Mouse (Mus musculus) lung, embryonic 16.5 days (tissue): ENCODE results near the gene Htr1d. TPM values are rescaled to one million over a fixed set of nuclear protein-coding genes. Genes with fewer than 3 reads are reported as not detected.

ENCODE experiments used
- ATAC-seq: fragments of 200-750 bp; cut with Nextera tagmentation; 2 replicates; pipeline ENCODE4 v1.8.0; 2017; ENCODE audit warnings: low read depth, mild to moderate bottlenecking, moderate library complexity
- H3K27ac ChIP-seq: fragments of 300-500 bp; sonication (generic); 2 replicates; pipeline ENCODE4 v1.5.1; 2014; ENCODE audit warnings: mild to moderate bottlenecking, control low read depth, low read length
- H3K27me3 ChIP-seq: fragments of 300-500 bp; sonication (generic); 2 replicates; pipeline ENCODE4 v1.6.1; 2014; ENCODE audit warnings: low read depth, low read length, mixed read lengths; ENCODE audit not compliant: control insufficient read depth, insufficient read depth
- H3K36me3 ChIP-seq: fragments of 300-500 bp; sonication (generic); 2 replicates; pipeline ENCODE4 v1.6.1; 2014; ENCODE audit warnings: low read length; ENCODE audit not compliant: control insufficient read depth, insufficient read depth
- H3K4me1 ChIP-seq: fragments of 300-500 bp; sonication (generic); replicated peaks from 2 replicates; pipeline ENCODE4 v1.6.1; 2014; ENCODE audit warnings: low read length, mixed read lengths; ENCODE audit not compliant: control insufficient read depth, insufficient read depth
- H3K4me2 ChIP-seq: fragments of 300-500 bp; sonication (generic); 2 replicates; pipeline ENCODE4 v1.6.1; 2014; ENCODE audit warnings: low read depth, low read length, control low read depth
- H3K4me3 ChIP-seq: fragments of 300-500 bp; sonication (generic); 2 replicates; pipeline ENCODE4 v1.5.1; 2014; ENCODE audit warnings: mild to moderate bottlenecking, low read length, control low read depth
- H3K9ac ChIP-seq: fragments of 300-500 bp; sonication (generic); 2 replicates; pipeline ENCODE4 v1.6.1; 2014; ENCODE audit warnings: low read length, control low read depth
- H3K9me3 ChIP-seq: fragments of 300-500 bp; sonication (generic); 2 replicates; pipeline ENCODE4 v1.6.1; 2016; ENCODE audit warnings: low read length; ENCODE audit not compliant: control insufficient read depth
- WGBS: fragments of 180-500 bp; shearing (Covaris S2); extraction: QIAGEN DNeasy Blood & Tissue Kit; methylation state at CpG from one replicate; pipeline ENCODE4 v1.1.7; 2014; 5-methylcytosine and 5-hydroxymethylcytosine counted together
- polyA plus RNA-seq: library from polyadenylated mRNA; unstranded; fragments of >200 nt; fragmentation: Nextera tagmentation; extraction: Ambion mirVana; gene quantifications from 2 replicates; pipeline ENCODE4 v1.2.1, GENCODE M21; 2015

Gene Htr1d
- polyA plus RNA-seq, 1 experiment from 2014 or later, result not detected

- Histone ChIP-seq H3K27ac (no peak overlapping the region), H3K9ac (no peak overlapping the region), H3K4me2 (no peak overlapping the region), H3K36me3 (no peaks in the 10 kb centered on the region), H3K9me3 (no peaks in the 10 kb centered on the region), H3K4me3 (no peak overlapping the region), H3K27me3 (no peaks in the 10 kb centered on the region), H3K4me1 (no peaks in the 10 kb centered on the region)
- ATAC-seq, result no peak
- 65% methylated on average over 4 of the region's 4 CpGs for WGBS
Observed at GRCm38 (mm10) chr4:136444561-136444960, 21.2 kb downstream of the Htr1d start.

- Histone ChIP-seq H3K4me1 (peaks cover 4% of the 10 kb centered on the region; the same call in 1 of the 2 replicates), H3K4me3 (no peak overlapping the region), H3K27ac (no peak overlapping the region), H3K4me2 (no peak overlapping the region), H3K9me3 (no peaks in the 10 kb centered on the region), H3K9ac (no peak overlapping the region), H3K36me3 (no peaks in the 10 kb centered on the region), H3K27me3 (no peaks in the 10 kb centered on the region)
- 79% methylated on average over 5 of the region's 5 CpGs for WGBS
- no peak for ATAC-seq
Observed at GRCm38 (mm10) chr4:136449795-136450194, 26.5 kb downstream of the Htr1d start.

GRCm38 (mm10) chr4:136450271-136450670 is 26.9 kb downstream of the Htr1d start:
- Histone ChIP-seq H3K9me3 (no peaks in the 10 kb centered on the region), H3K36me3 (no peaks in the 10 kb centered on the region), H3K4me3 (no peak overlapping the region), H3K9ac (no peak overlapping the region), H3K4me2 (no peak overlapping the region), H3K27ac (no peak overlapping the region), H3K27me3 (no peaks in the 10 kb centered on the region), H3K4me1 (peaks cover 4% of the 10 kb centered on the region; the same call in 1 of the 2 replicates)
- no peak for ATAC-seq
- 64% methylated on average over 4 of the region's 4 CpGs for WGBS

GRCm38 (mm10) chr4:136451564-136451963 is 28.2 kb downstream of the Htr1d start:
- H3K4me2 ChIP-seq, result no peak overlapping the region; the same call in 1 of the 2 replicates
- peaks cover 4% of the 10 kb centered on the region; the same call in 1 of the 2 replicates for H3K4me1 ChIP-seq
- no peak overlapping the region for H3K4me3 ChIP-seq
- WGBS, result 1% methylated on average over 6 of the region's 6 CpGs
- H3K36me3 ChIP-seq, result no peaks in the 10 kb centered on the region
- H3K27me3 ChIP-seq, result no peaks in the 10 kb centered on the region
- H3K9ac ChIP-seq, result no peak overlapping the region
- no peak overlapping the region for H3K27ac ChIP-seq
- ATAC-seq, result no peak
- H3K9me3 ChIP-seq, result no peaks in the 10 kb centered on the region

- Histone ChIP-seq H3K4me3 (no peak overlapping the region), H3K27ac (no peak overlapping the region), H3K4me2 (no peak overlapping the region), H3K9ac (no peak overlapping the region), H3K36me3 (no peaks in the 10 kb centered on the region), H3K4me1 (peaks cover 4% of the 10 kb centered on the region; the same call in 1 of the 2 replicates), H3K27me3 (no peaks in the 10 kb centered on the region), H3K9me3 (no peaks in the 10 kb centered on the region)
- WGBS, result 70% methylated on average over 3 of the region's 3 CpGs
- no peak for ATAC-seq
Observed at GRCm38 (mm10) chr4:136452286-136452685, 29.0 kb downstream of the Htr1d start.

- 61% methylated on average over 5 of the region's 5 CpGs for WGBS
- ATAC-seq, result no peak
Observed at GRCm38 (mm10) chr4:136452792-136453191, 29.5 kb downstream of the Htr1d start.

GRCm38 (mm10) chr4:136454850-136455260 is 31.5 kb downstream of the Htr1d start:
- H3K4me1 ChIP-seq, result peaks cover 4% of the 10 kb centered on the region; the same call in 1 of the 2 replicates
- H3K4me2 ChIP-seq, result peak overlapping the region; percentile 58
- H3K9ac ChIP-seq, result peak overlapping the region; percentile 36; the same call in 1 of the 2 replicates
- no peaks in the 10 kb centered on the region for H3K36me3 ChIP-seq
- no peak overlapping the region for H3K27ac ChIP-seq
- no peaks in the 10 kb centered on the region for H3K27me3 ChIP-seq
- peak; percentile 61 for ATAC-seq
- no peaks in the 10 kb centered on the region for H3K9me3 ChIP-seq
- peak overlapping the region; percentile 34 for H3K4me3 ChIP-seq
- under 1% methylated on average over 9 of the region's 10 CpGs for WGBS

More at GRCm38 (mm10) chr4:136452792-136453191, 29.5 kb downstream of the Htr1d start:
- Histone ChIP-seq H3K9me3 (no peaks in the 10 kb centered on the region), H3K27ac (no peak overlapping the region), H3K36me3 (no peaks in the 10 kb centered on the region), H3K4me2 (no peak overlapping the region), H3K9ac (no peak overlapping the region), H3K27me3 (no peaks in the 10 kb centered on the region), H3K4me1 (peaks cover 4% of the 10 kb centered on the region; the same call in 1 of the 2 replicates), H3K4me3 (no peak overlapping the region)

- Histone ChIP-seq H3K27me3 (no peaks in the 10 kb centered on the region), H3K4me3 (no peak overlapping the region), H3K4me2 (no peak overlapping the region), H3K4me1 (peaks cover 4% of the 10 kb centered on the region; the same call in 1 of the 2 replicates), H3K9ac (no peak overlapping the region), H3K9me3 (no peaks in the 10 kb centered on the region), H3K27ac (no peak overlapping the region), H3K36me3 (no peaks in the 10 kb centered on the region)
- no peak for ATAC-seq
- 87% methylated on average over 6 of the region's 6 CpGs for WGBS
Observed at GRCm38 (mm10) chr4:136456516-136457218, 33.3 kb downstream of the Htr1d start.

GRCm38 (mm10) chr4:136458276-136458675 is 35.0 kb downstream of the Htr1d start:
- peaks cover 2% of the 10 kb centered on the region; the same call in 1 of the 2 replicates for H3K27me3 ChIP-seq
- peaks cover 12% of the 10 kb centered on the region; the same call in 1 of the 2 replicates for H3K4me1 ChIP-seq
- H3K9ac ChIP-seq, result no peak overlapping the region
- H3K36me3 ChIP-seq, result no peaks in the 10 kb centered on the region
- no peak overlapping the region for H3K4me2 ChIP-seq
- no peak overlapping the region for H3K4me3 ChIP-seq
- H3K9me3 ChIP-seq, result no peaks in the 10 kb centered on the region
- no peak for ATAC-seq
- WGBS, result 76% methylated on average over 7 of the region's 7 CpGs
- no peak overlapping the region for H3K27ac ChIP-seq
